Mouse (Mus musculus) R1 (cell line): ENCODE data around the gene Mvb12b.
A peak's percentile ranks its signal among the peaks of the same experiment; 100 is the strongest.

Experiments
- DNase-seq: peaks from one replicate; pipeline ENCODE4 v3.0.0-alpha.2; 2018; ENCODE audit warnings: low read depth, low spot score

Mvb12b gene

GRCm38 (mm10) chr2:33886386-33887327 lies 1.1 kb downstream of the Mvb12b start:
- peak; percentile 35 for DNase-seq

- DNase-seq, result no peak
These were observed 2.5 kb downstream of the Mvb12b start for GRCm38 (mm10) chr2:33885264-33885651.

GRCm38 (mm10) chr2:33884623-33885263 lies 3.0 kb downstream of the Mvb12b start:
- no peak for DNase-seq

GRCm38 (mm10) chr2:33879223-33879622 lies 8.5 kb downstream of the Mvb12b start:
- DNase-seq, result peak; percentile 35

GRCm38 (mm10) chr2:33878437-33878836 lies 9.3 kb downstream of the Mvb12b start:
- DNase-seq, result no peak

- DNase-seq, result no peak
These were observed 9.9 kb downstream of the Mvb12b start for GRCm38 (mm10) chr2:33877663-33878360.

- peak; percentile 87 for DNase-seq
These were observed 11.0 kb downstream of the Mvb12b start for GRCm38 (mm10) chr2:33876529-33877290.

- DNase-seq, result no peak
These were observed 12.2 kb downstream of the Mvb12b start for GRCm38 (mm10) chr2:33875594-33875993.

- DNase-seq, result no peak
These were observed 12.7 kb downstream of the Mvb12b start for GRCm38 (mm10) chr2:33874856-33875576.

GRCm38 (mm10) chr2:33874367-33874766 lies 13.4 kb downstream of the Mvb12b start:
- DNase-seq, result no peak

GRCm38 (mm10) chr2:33873501-33873900 lies 14.2 kb downstream of the Mvb12b start:
- no peak for DNase-seq

GRCm38 (mm10) chr2:33872841-33873271 lies 14.9 kb downstream of the Mvb12b start:
- peak; percentile 36 for DNase-seq

GRCm38 (mm10) chr2:33871181-33871520 lies 16.6 kb downstream of the Mvb12b start:
- DNase-seq, result no peak

GRCm38 (mm10) chr2:33870369-33871180 lies 17.2 kb downstream of the Mvb12b start:
- DNase-seq, result no peak

- no peak for DNase-seq
These were observed 17.9 kb downstream of the Mvb12b start for GRCm38 (mm10) chr2:33869689-33870343.

- DNase-seq, result no peak
These were observed 18.6 kb downstream of the Mvb12b start for GRCm38 (mm10) chr2:33868996-33869688.

- no peak for DNase-seq
These were observed 19.4 kb downstream of the Mvb12b start for GRCm38 (mm10) chr2:33868322-33868721.

GRCm38 (mm10) chr2:33856746-33857145 lies 31.0 kb downstream of the Mvb12b start:
- DNase-seq, result no peak
